Mouse (Mus musculus): ENCODE measurements around the gene A730015C16Rik. TPM values are rescaled to one million over a fixed set of nuclear protein-coding genes. Genes with fewer than 3 reads are reported as not detected.

Gene A730015C16Rik
- polyA plus RNA-seq, 1 experiment from 2014 or later = 0.59 TPM

DNA sequence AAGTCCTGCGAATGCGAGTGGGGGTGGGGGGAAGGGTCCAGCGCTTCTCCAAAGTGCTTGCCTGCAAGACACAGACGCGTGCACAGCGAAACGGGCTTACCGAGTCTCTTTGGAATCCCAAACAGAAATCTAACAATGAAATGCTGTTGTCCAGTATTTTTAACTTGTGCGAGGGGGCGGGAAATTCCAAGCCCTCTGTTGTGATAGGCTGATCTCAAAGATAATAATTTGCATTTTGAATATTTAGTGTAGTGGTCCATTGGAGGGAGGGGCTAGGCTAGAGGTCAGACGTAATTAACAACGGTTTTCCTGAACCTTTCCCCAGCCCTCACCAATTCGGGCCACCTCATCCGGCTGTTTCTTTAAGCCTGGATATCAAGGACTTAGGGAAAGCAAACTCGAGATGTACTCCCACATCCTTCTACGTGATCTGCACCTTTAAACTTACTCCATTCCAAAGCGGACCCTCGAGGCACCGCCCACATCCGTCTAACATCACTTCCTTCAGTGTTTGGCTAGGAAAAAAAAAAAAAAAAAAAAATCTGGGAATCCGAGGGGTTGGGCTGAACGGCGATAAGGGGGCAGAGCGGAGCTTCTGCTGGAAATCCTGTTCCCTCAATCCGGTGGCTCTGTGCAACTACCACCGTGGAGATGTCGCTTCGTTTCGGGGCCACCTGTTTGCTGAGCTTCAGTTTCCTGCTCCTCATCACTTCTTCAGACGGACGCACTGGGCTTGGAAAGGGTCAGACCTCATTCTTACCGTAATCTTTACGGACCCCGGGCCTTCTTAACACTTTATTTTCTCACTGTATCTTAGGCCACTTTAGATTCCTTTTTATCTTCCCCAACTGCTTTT is 14.1 kb downstream of the A730015C16Rik start, which contains the start of gene Txndc12:
Gene Txndc12 (plus strand): TSS at position 487 of the 856 bp plus-strand sequence.
- H3K27me3 ChIP-seq (ENCODE audit: control insufficient read depth, insufficient read depth, low read length) = no peaks in the 10 kb centered on the region
- peak within 1 kb of the TSS; percentile 98 for H3K27ac ChIP-seq (ENCODE audit: low read depth, low read length)
- no peaks in the 10 kb centered on the region for H3K9me3 ChIP-seq (replicated peaks; ENCODE audit: control insufficient read depth, low read length)
- H3K36me3 ChIP-seq (ENCODE audit: control insufficient read depth, insufficient read depth, low read length) = no peaks in the 10 kb centered on the region
- peaks cover 20% of the 10 kb centered on the region for H3K4me1 ChIP-seq (ENCODE audit: control insufficient read depth, insufficient read depth, low read length)
- WGBS (ENCODE audit: insufficient replicate concordance) = under 1% methylated on average over 34 of the region's 34 CpGs
- H3K4me2 ChIP-seq = peak within 1 kb of the TSS; percentile 84
- ATAC-seq (replicated peaks; ENCODE audit: insufficient number of reproducible peaks, low FRiP score, low TSS enrichment) = peak; percentile 71
- H3K4me3 ChIP-seq (ENCODE audit: low read depth, low read length) = peak within 1 kb of the TSS; percentile 95
- H3K9ac ChIP-seq (ENCODE audit: low read depth, low read length) = peak within 1 kb of the TSS; percentile 99

DNA sequence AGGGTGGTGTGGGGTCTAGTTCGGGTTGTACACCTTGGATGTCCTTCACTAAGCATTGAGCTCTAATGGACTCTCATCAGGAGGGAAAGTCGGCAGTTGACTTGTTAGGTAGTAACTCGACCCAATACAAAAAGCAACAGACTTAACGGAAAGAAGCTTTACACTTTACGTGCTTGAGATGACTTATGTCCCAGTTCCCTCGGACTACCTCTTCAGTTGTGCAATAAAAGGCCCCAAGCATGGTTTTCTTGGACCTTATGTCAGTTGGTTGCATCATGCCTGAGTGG is 14.6 kb downstream of the A730015C16Rik start:
- H3K27ac ChIP-seq (ENCODE audit: low read depth, low read length) = peak overlapping the region; percentile 98
- H3K9me3 ChIP-seq (replicated peaks; ENCODE audit: control insufficient read depth, low read length) = no peaks in the 10 kb centered on the region
- ATAC-seq (replicated peaks; ENCODE audit: insufficient number of reproducible peaks, low FRiP score, low TSS enrichment) = no peak
- peak overlapping the region; percentile 99 for H3K9ac ChIP-seq (ENCODE audit: low read depth, low read length)
- H3K4me1 ChIP-seq (ENCODE audit: control insufficient read depth, insufficient read depth, low read length) = peaks cover 20% of the 10 kb centered on the region
- peaks cover 3% of the 10 kb centered on the region; the same call in 1 of the 2 replicates for H3K36me3 ChIP-seq (ENCODE audit: control insufficient read depth, insufficient read depth, low read length)
- 0% methylated on average over 6 of the region's 6 CpGs for WGBS (ENCODE audit: insufficient replicate concordance)
- H3K4me2 ChIP-seq = peak overlapping the region; percentile 84
- H3K27me3 ChIP-seq (ENCODE audit: control insufficient read depth, insufficient read depth, low read length) = no peaks in the 10 kb centered on the region
- peak overlapping the region; percentile 95 for H3K4me3 ChIP-seq (ENCODE audit: low read depth, low read length)

DNA sequence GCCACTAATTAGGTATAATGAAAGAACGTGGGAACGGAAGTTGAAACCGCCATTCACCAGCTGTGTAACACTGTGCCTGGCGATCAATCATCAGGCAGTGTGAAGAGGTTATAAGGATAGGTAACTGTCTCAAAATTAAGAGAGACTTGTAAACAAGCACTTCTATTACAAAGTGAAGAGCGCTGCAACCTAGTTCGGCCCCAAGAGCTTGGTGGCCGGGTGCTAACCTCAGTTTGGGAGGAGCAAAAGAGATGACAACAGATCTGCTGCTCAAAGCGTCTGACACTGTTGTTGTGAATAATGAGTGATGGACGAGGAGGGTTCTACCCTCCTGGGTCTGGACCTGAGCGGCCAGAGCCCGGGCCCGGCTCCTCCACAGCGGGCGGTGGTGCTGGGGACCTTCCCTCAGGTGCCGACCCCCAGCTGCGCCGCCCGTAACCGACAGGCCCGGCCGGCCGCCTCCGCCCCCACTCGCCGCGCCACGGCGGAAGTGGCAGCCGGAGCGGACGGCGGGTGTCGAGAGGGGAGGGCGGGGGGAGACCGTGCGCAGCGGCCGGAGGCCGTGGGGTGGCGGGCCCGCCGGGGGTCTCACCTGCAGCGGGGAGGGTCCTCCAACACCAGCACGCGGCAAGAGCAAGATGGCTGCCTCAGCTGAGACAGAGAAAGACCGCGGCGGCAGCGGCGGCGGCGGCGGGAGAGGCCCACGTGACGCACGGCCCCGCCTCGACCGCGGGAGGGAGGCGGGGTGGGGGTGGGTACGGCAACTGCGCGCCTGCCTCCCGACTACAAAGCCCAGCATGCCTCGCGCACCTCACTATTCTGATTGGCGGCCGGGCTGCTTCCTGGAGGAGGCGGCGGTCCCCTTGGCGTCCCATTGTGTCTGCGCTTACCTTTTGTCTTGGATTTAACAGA is 15.2 kb downstream of the A730015C16Rik start, which contains the start of gene Btf3l4:
Gene Btf3l4 (minus strand): TSS at position 699 of the 912 bp plus-strand sequence.
- Histone ChIP-seq H3K4me2 (peak within 1 kb of the TSS; percentile 84), H3K9me3 (replicated peaks; ENCODE audit: control insufficient read depth, low read length) (no peaks in the 10 kb centered on the region), H3K9ac (ENCODE audit: low read depth, low read length) (peak within 1 kb of the TSS; percentile 99), H3K27ac (ENCODE audit: low read depth, low read length) (peak within 1 kb of the TSS; percentile 98), H3K4me1 (ENCODE audit: control insufficient read depth, insufficient read depth, low read length) (peaks cover 15% of the 10 kb centered on the region), H3K27me3 (ENCODE audit: control insufficient read depth, insufficient read depth, low read length) (no peaks in the 10 kb centered on the region), H3K4me3 (ENCODE audit: low read depth, low read length) (peak within 1 kb of the TSS; percentile 95), H3K36me3 (ENCODE audit: control insufficient read depth, insufficient read depth, low read length) (peaks cover 4% of the 10 kb centered on the region; the same call in 1 of the 2 replicates)
- under 1% methylated on average over 64 of the region's 73 CpGs for WGBS (ENCODE audit: insufficient replicate concordance)
- ATAC-seq (replicated peaks; ENCODE audit: insufficient number of reproducible peaks, low FRiP score, low TSS enrichment) = peak; percentile 94

DNA sequence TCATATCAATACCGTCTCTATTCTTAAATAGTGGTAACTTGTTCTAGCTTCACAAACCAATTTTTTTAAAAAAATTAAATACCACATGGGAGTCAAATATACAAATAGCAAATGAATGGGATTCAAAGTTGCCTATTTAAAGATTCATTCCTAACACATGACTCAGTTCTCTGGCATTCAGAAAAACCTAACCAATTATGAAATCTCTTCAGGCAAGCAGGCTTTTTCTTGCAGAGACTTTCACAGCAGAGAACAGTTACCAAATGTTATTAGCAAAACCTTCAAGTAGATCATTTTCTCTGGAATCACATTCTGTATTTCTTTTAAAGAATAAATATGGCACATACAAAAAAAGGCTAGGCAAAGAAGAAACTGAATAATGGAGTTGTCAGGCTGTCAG is 17.7 kb downstream of the A730015C16Rik start:
- Histone ChIP-seq H3K36me3 (ENCODE audit: control insufficient read depth, insufficient read depth, low read length) (peaks cover 11% of the 10 kb centered on the region), H3K27me3 (ENCODE audit: control insufficient read depth, insufficient read depth, low read length) (no peaks in the 10 kb centered on the region), H3K9me3 (replicated peaks; ENCODE audit: control insufficient read depth, low read length) (no peaks in the 10 kb centered on the region), H3K4me3 (ENCODE audit: low read depth, low read length) (no peak overlapping the region), H3K4me2 (peak overlapping the region; percentile 31; the same call in 1 of the 2 replicates), H3K27ac (ENCODE audit: low read depth, low read length) (no peak overlapping the region), H3K9ac (ENCODE audit: low read depth, low read length) (no peak overlapping the region), H3K4me1 (ENCODE audit: control insufficient read depth, insufficient read depth, low read length) (peaks cover 12% of the 10 kb centered on the region; the same call in 1 of the 2 replicates)
- 85% methylated on average over 1 of the region's 1 CpGs for WGBS (ENCODE audit: insufficient replicate concordance)
- no peak for ATAC-seq (replicated peaks; ENCODE audit: insufficient number of reproducible peaks, low FRiP score, low TSS enrichment)

DNA sequence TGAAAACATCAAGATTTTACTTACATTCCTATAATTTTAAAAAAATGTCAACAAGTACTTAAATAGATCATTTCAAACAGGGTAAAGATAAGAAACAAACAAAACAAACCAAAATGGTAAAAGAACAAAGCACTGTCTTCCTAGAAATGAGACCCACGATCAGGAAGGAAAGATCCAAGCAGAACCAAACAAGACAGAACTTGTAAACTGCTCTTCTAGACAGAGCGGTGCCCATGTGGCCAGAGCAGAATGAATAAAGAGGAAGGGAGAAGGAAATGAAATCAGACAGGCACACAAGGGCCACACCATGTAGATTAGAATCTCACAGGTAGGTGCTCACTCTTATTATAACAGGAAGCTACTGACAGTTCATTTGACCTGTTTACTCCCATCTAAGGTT is 21.8 kb downstream of the A730015C16Rik start:
- no peaks in the 10 kb centered on the region for H3K27me3 ChIP-seq (ENCODE audit: control insufficient read depth, insufficient read depth, low read length)
- no peaks in the 10 kb centered on the region for H3K9me3 ChIP-seq (replicated peaks; ENCODE audit: control insufficient read depth, low read length)
- peaks cover under 1% of the 10 kb centered on the region; the same call in 1 of the 2 replicates for H3K4me1 ChIP-seq (ENCODE audit: control insufficient read depth, insufficient read depth, low read length)
- H3K4me3 ChIP-seq (ENCODE audit: low read depth, low read length) = no peak overlapping the region
- no peak overlapping the region for H3K27ac ChIP-seq (ENCODE audit: low read depth, low read length)
- ATAC-seq (replicated peaks; ENCODE audit: insufficient number of reproducible peaks, low FRiP score, low TSS enrichment) = no peak
- no peak overlapping the region for H3K4me2 ChIP-seq
- H3K36me3 ChIP-seq (ENCODE audit: control insufficient read depth, insufficient read depth, low read length) = peaks cover 36% of the 10 kb centered on the region
- WGBS (ENCODE audit: insufficient replicate concordance) = 85% methylated on average over 2 of the region's 2 CpGs
- H3K9ac ChIP-seq (ENCODE audit: low read depth, low read length) = no peak overlapping the region

DNA sequence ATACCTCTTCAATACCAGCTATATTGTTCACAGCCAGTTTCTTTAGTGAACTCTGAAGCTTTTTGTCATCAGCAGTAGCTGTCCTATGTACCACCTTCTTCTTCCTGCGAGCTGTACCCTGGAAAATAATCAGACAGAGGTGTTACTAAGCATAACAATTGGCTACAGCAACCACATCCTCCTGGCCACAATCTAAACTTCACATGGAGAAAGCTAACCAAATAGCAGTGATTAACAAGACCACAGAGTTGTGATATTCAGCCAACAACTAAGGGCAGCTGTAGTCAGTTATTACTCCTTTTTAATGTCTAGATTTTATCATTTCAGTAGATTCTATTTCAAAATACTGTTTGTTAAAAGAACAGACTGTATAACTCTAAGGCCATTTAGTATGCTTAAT is 22.3 kb downstream of the A730015C16Rik start:
- Histone ChIP-seq H3K4me2 (no peak overlapping the region), H3K9me3 (replicated peaks; ENCODE audit: control insufficient read depth, low read length) (no peaks in the 10 kb centered on the region), H3K27ac (ENCODE audit: low read depth, low read length) (no peak overlapping the region), H3K4me1 (ENCODE audit: control insufficient read depth, insufficient read depth, low read length) (no peaks in the 10 kb centered on the region; the same call in 1 of the 2 replicates), H3K27me3 (ENCODE audit: control insufficient read depth, insufficient read depth, low read length) (no peaks in the 10 kb centered on the region), H3K36me3 (ENCODE audit: control insufficient read depth, insufficient read depth, low read length) (peaks cover 36% of the 10 kb centered on the region), H3K9ac (ENCODE audit: low read depth, low read length) (no peak overlapping the region), H3K4me3 (ENCODE audit: low read depth, low read length) (no peak overlapping the region)
- 81% methylated on average over 1 of the region's 1 CpGs for WGBS (ENCODE audit: insufficient replicate concordance)
- ATAC-seq (replicated peaks; ENCODE audit: insufficient number of reproducible peaks, low FRiP score, low TSS enrichment) = no peak

DNA sequence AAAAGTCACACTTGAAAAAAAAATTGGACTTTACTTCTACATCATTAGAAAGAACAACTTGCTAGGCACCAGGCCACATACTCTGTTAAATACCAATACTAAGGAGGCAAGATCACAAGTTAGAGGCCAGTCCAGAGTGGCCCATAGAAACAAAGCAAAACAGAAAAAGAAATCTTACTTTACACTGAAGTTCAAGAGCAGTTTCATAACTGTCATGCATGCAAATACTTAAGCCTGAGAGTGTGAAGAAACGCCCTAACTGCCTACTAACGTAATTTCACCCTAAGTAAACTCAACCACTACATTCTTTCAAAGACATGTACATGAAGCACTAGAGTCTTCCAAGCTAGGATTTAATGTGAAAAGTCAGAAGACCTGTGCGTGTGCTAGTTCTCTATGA is 22.7 kb downstream of the A730015C16Rik start:
- WGBS (ENCODE audit: insufficient replicate concordance) = 93% methylated on average over 3 of the region's 3 CpGs
- peaks cover 36% of the 10 kb centered on the region for H3K36me3 ChIP-seq (ENCODE audit: control insufficient read depth, insufficient read depth, low read length)
- H3K27ac ChIP-seq (ENCODE audit: low read depth, low read length) = no peak overlapping the region
- H3K9ac ChIP-seq (ENCODE audit: low read depth, low read length) = no peak overlapping the region
- no peaks in the 10 kb centered on the region for H3K4me1 ChIP-seq (ENCODE audit: control insufficient read depth, insufficient read depth, low read length)
- no peak for ATAC-seq (replicated peaks; ENCODE audit: insufficient number of reproducible peaks, low FRiP score, low TSS enrichment)
- no peak overlapping the region for H3K4me3 ChIP-seq (ENCODE audit: low read depth, low read length)
- no peaks in the 10 kb centered on the region for H3K27me3 ChIP-seq (ENCODE audit: control insufficient read depth, insufficient read depth, low read length)
- no peaks in the 10 kb centered on the region for H3K9me3 ChIP-seq (replicated peaks; ENCODE audit: control insufficient read depth, low read length)
- no peak overlapping the region for H3K4me2 ChIP-seq

DNA sequence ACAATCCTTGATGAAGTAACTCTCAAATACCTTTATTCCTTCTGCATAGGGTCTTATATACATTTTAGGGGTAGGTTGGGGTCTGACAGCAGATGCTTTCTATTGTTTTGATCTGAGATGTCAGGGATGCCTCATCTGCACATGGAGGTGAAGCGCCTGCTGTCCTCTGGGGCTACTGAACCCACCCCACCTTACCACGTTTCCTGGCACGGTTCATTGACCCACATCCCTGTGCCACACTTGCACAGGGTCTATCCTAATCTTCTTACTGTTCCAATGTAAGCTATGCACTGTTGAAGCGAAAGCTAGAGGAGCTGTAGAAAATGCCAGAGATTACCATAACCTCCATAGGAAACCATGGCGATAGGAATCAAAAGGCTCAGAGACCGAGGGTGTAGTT is 36.9 kb downstream of the A730015C16Rik start:
- Histone ChIP-seq H3K4me3 (ENCODE audit: low read depth, low read length) (no peak overlapping the region), H3K36me3 (ENCODE audit: control insufficient read depth, insufficient read depth, low read length) (peaks cover 6% of the 10 kb centered on the region; the same call in 1 of the 2 replicates), H3K9ac (ENCODE audit: low read depth, low read length) (no peak overlapping the region), H3K4me2 (no peak overlapping the region), H3K27ac (ENCODE audit: low read depth, low read length) (no peak overlapping the region), H3K4me1 (ENCODE audit: control insufficient read depth, insufficient read depth, low read length) (no peaks in the 10 kb centered on the region), H3K9me3 (replicated peaks; ENCODE audit: control insufficient read depth, low read length) (no peaks in the 10 kb centered on the region), H3K27me3 (ENCODE audit: control insufficient read depth, insufficient read depth, low read length) (no peaks in the 10 kb centered on the region)
- ATAC-seq (replicated peaks; ENCODE audit: insufficient number of reproducible peaks, low FRiP score, low TSS enrichment) = no peak
- WGBS (ENCODE audit: insufficient replicate concordance) = 72% methylated on average over 6 of the region's 6 CpGs

All from heart, embryonic 11.5 days (tissue).